Mouse (Mus musculus): ENCODE measurements around the gene Hoxa1. TPM values are rescaled to one million over a fixed set of nuclear protein-coding genes. Genes with fewer than 3 reads are reported as not detected.

Gene Hoxa1
- total and polyA plus RNA-seq, 2 experiments from 2014 or later: 0.27 TPM; not detected in 1

DNA sequence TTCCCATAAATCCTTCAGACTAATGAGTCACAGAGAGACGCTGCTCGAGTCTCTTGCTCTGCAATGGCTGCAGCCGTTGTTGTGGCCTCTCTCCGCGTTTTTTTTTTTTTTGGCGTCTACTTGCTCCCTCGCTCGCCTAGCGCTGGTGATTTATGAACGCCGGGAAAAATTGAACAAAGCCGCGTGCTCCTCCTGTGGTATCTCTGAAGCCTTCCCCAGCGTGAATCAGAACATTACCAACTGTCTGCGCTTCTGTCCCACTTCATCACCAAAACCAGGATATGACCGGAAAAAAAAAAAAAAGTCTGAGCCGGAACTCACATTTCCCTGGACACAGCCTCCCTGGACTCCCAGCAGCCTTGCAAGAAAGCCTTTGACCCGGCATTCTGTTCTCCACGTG lies 27.1 kb upstream of the Hoxa1 start:
- TF ChIP-seq CTCF (IDR thresholded peaks at IDR 0.05): no peak
- 2% methylated on average over 19 of the region's 19 CpGs for WGBS
- Histone ChIP-seq H3K27me3 (ENCODE audit: insufficient read depth, low read length) (peaks cover 97% of the 10 kb centered on the region), H3K9me3 (ENCODE audit: low read length) (no peaks in the 10 kb centered on the region), H3K4me2 (ENCODE audit: low read depth, low read length, poor library complexity, severe bottlenecking) (no peak overlapping the region), H3K4me1 (ENCODE audit: insufficient read depth, low read length) (no peaks in the 10 kb centered on the region), H3K4me3 (ENCODE audit: low read depth, low read length) (no peak overlapping the region), H3K27ac (ENCODE audit: low read depth, low read length) (no peak overlapping the region), H3K9ac (replicated peaks; ENCODE audit: low read length, poor library complexity, severe bottlenecking) (no peak overlapping the region), H3K36me3 (ENCODE audit: insufficient read depth, low read length) (no peaks in the 10 kb centered on the region)
- no peak for DNase-seq (ENCODE audit: low spot score)
- ATAC-seq (ENCODE audit: low FRiP score): no peak

DNA sequence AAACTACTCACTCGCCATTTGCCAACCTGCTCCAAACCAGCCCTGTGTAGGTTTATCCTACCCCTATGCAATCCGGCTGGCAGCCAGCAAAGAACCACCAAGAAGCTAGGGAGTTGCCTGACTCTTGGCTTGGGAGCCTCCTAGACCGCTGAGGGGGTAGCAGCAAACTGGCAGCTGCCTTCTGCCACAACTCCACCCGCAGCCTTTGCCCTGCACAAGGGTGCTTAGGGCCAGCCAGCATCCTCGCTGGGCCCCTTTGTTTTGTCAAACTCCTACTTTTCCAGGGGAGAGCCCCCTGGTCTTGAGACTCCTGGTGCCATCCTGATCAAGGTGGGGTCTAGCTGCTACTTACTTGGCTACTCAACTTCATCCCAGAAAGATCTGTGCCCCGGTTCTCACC lies 26.6 kb upstream of the Hoxa1 start:
- TF ChIP-seq CTCF (IDR thresholded peaks at IDR 0.05): no peak
- H3K9ac ChIP-seq (replicated peaks; ENCODE audit: low read length, poor library complexity, severe bottlenecking): no peak overlapping the region
- ATAC-seq (ENCODE audit: low FRiP score) (no peak), DNase-seq (ENCODE audit: low spot score) (no peak)
- H3K9me3 ChIP-seq (ENCODE audit: low read length): no peaks in the 10 kb centered on the region
- H3K27ac ChIP-seq (ENCODE audit: low read depth, low read length): no peak overlapping the region
- H3K36me3 ChIP-seq (ENCODE audit: insufficient read depth, low read length): no peaks in the 10 kb centered on the region
- H3K27me3 ChIP-seq (ENCODE audit: insufficient read depth, low read length): peaks cover 97% of the 10 kb centered on the region
- no peak overlapping the region for H3K4me3 ChIP-seq (ENCODE audit: low read depth, low read length)
- no peak overlapping the region for H3K4me2 ChIP-seq (ENCODE audit: low read depth, low read length, poor library complexity, severe bottlenecking)
- no peaks in the 10 kb centered on the region for H3K4me1 ChIP-seq (ENCODE audit: insufficient read depth, low read length)
- WGBS: 2% methylated on average over 6 of the region's 6 CpGs

DNA sequence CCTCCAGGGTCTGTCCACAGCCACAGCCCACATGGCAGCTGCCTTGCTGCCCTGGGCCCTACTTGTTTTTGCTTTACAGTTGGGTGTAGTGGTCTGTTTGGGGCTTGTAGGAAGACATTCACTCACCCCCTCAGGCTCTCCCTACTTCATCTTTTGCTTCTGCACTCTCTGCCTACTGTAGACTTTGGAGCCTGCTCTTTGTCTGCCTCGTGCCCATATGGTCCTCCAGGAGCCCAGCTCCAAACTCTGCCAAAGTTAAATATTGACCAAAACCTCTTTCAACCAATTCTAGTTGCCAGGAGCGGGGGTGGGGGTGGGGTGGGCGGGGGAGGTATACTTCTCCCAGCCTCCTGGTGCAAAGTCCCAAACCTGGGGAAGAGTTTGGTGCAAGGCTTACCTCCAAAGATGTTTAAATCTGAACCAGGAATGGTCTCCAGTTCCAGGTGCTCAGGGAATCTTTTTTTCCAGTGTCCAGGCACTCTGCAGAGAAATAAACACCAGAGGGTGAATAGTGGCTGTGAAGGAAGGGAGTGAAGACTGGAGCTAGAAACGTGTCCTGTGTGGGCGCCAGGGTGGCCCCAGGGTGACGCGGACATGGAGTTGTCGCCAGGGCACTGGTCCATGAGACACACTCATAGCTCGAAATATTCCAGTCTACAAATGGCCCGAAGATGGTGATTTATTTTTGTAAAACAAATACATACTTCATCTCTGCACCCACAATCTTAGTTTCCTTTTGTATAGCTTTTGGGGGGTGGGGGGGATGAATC lies 25.4 kb upstream of the Hoxa1 start:
- Histone ChIP-seq H3K4me2 (ENCODE audit: low read depth, low read length, poor library complexity, severe bottlenecking) (no peak overlapping the region), H3K4me1 (ENCODE audit: insufficient read depth, low read length) (no peaks in the 10 kb centered on the region), H3K27ac (ENCODE audit: low read depth, low read length) (no peak overlapping the region), H3K9ac (replicated peaks; ENCODE audit: low read length, poor library complexity, severe bottlenecking) (no peak overlapping the region), H3K36me3 (ENCODE audit: insufficient read depth, low read length) (no peaks in the 10 kb centered on the region), H3K27me3 (ENCODE audit: insufficient read depth, low read length) (peaks cover 97% of the 10 kb centered on the region), H3K4me3 (ENCODE audit: low read depth, low read length) (no peak overlapping the region), H3K9me3 (ENCODE audit: low read length) (no peaks in the 10 kb centered on the region)
- no peak for TF ChIP-seq CTCF (IDR thresholded peaks at IDR 0.05)
- DNase-seq (ENCODE audit: low spot score) (no peak), ATAC-seq (ENCODE audit: low FRiP score) (no peak)
- WGBS: 10% methylated on average over 10 of the region's 10 CpGs

DNA sequence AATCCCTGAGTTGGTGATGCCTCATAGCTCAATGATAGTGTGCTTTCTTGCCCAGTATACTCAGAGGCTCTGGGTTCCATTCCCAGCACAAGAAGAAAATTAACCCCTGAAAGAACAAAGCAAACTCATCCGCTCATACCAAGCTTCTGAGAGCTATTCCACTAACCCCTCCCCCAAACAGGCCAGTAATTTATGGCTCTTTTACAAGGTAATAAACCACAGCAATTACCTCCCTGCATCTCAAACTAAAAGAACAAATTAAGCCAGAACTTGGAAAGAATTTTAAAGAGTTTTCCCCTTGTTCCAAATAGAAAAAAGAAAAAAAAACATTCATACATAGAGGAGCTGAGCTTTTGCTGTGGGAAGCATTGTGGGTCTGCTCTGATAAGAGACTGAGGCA lies 24.7 kb upstream of the Hoxa1 start:
- no peaks in the 10 kb centered on the region for H3K36me3 ChIP-seq (ENCODE audit: insufficient read depth, low read length)
- H3K9ac ChIP-seq (replicated peaks; ENCODE audit: low read length, poor library complexity, severe bottlenecking): no peak overlapping the region
- no peak for TF ChIP-seq CTCF (IDR thresholded peaks at IDR 0.05)
- H3K27me3 ChIP-seq (ENCODE audit: insufficient read depth, low read length): peaks cover 97% of the 10 kb centered on the region
- no peak for ATAC-seq (ENCODE audit: low FRiP score)
- no peaks in the 10 kb centered on the region for H3K4me1 ChIP-seq (ENCODE audit: insufficient read depth, low read length)
- no peak overlapping the region for H3K27ac ChIP-seq (ENCODE audit: low read depth, low read length)
- 11% methylated on average over 1 of the region's 1 CpGs for WGBS
- no peak overlapping the region for H3K4me2 ChIP-seq (ENCODE audit: low read depth, low read length, poor library complexity, severe bottlenecking)
- DNase-seq (ENCODE audit: low spot score): no peak
- H3K9me3 ChIP-seq (ENCODE audit: low read length): no peaks in the 10 kb centered on the region
- no peak overlapping the region for H3K4me3 ChIP-seq (ENCODE audit: low read depth, low read length)

DNA sequence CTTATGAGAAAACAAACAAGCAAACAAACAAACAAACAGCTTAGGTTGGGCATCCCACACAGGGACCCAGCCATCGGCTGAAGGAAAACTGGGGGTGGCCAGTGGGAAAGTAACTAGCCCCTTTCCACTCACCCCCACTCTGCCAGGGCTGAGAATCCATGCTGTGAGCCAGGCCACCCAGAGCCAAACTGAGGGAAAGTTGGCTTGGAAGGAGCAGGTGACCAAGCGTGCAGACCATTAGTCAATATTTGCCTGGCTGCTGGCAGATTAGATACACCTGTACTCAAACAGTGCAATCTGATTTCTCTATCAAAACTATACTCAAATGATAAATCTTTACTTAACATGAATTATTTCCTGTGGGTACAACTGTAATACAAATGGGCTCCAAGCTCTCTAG lies 23.9 kb upstream of the Hoxa1 start:
- Histone ChIP-seq H3K4me1 (ENCODE audit: insufficient read depth, low read length) (no peaks in the 10 kb centered on the region), H3K9me3 (ENCODE audit: low read length) (no peaks in the 10 kb centered on the region), H3K36me3 (ENCODE audit: insufficient read depth, low read length) (no peaks in the 10 kb centered on the region), H3K4me3 (ENCODE audit: low read depth, low read length) (no peak overlapping the region), H3K4me2 (ENCODE audit: low read depth, low read length, poor library complexity, severe bottlenecking) (no peak overlapping the region), H3K27me3 (ENCODE audit: insufficient read depth, low read length) (peaks cover 98% of the 10 kb centered on the region), H3K27ac (ENCODE audit: low read depth, low read length) (no peak overlapping the region), H3K9ac (replicated peaks; ENCODE audit: low read length, poor library complexity, severe bottlenecking) (no peak overlapping the region)
- no peak for TF ChIP-seq CTCF (IDR thresholded peaks at IDR 0.05)
- 24% methylated on average over 2 of the region's 2 CpGs for WGBS
- ATAC-seq (ENCODE audit: low FRiP score): no peak
- no peak for DNase-seq (ENCODE audit: low spot score)

DNA sequence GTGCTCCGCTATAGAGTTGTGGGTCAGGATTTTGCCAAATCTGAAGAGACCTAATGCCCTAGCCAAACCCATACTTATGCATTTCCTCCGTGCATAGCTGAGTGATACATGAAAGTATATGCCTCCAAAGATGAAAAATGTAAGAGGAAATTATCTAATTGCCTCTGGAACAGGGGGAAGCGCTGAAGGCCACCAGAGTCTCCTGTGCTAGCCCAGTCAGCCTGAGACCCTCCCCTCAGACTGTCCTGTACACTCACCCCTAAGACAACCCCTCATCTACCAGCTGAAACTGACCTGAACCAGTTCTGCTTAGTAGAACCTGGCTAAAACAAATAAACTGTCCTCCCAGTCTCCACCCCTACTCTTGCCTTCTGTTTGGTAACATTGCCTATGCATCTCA lies 22.6 kb upstream of the Hoxa1 start:
- TF ChIP-seq CTCF (IDR thresholded peaks at IDR 0.05): no peak
- WGBS: 7% methylated on average over 3 of the region's 3 CpGs
- no peak for DNase-seq (ENCODE audit: low spot score)
- Histone ChIP-seq H3K36me3 (ENCODE audit: insufficient read depth, low read length) (no peaks in the 10 kb centered on the region), H3K4me3 (ENCODE audit: low read depth, low read length) (no peak overlapping the region), H3K9ac (replicated peaks; ENCODE audit: low read length, poor library complexity, severe bottlenecking) (no peak overlapping the region), H3K9me3 (ENCODE audit: low read length) (no peaks in the 10 kb centered on the region), H3K27ac (ENCODE audit: low read depth, low read length) (no peak overlapping the region), H3K4me2 (ENCODE audit: low read depth, low read length, poor library complexity, severe bottlenecking) (no peak overlapping the region), H3K4me1 (ENCODE audit: insufficient read depth, low read length) (no peaks in the 10 kb centered on the region), H3K27me3 (ENCODE audit: insufficient read depth, low read length) (peaks cover 95% of the 10 kb centered on the region)
- ATAC-seq (ENCODE audit: low FRiP score): no peak
